Mouse (Mus musculus) ovary, postnatal 10 days (tissue): ENCODE results near the gene Atpif1.

Experiments
- DNase-seq: peaks from one replicate; pipeline ENCODE4 v3.0.0; 2022; ENCODE audit warnings: low spot score

The Atpif1 gene

DNA sequence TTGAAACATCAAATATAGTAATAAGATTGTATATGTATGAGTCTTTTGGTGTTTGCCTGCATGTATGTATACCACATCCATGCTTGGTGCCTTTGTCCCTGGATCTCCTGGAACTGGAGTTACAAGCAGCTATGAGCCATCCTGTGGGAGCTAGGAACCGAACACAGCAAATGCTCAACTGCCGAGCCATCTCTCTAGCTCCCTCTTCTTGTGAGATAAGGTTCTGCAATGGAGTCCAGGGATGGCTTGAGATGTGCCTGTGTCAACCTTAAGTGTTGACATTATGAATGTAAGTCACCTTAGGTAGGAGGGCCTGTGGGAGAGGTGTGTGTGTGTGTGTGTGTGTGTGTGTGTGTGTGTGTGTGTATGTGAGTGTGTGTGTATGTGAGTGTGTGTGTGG, 6.8 kb downstream of the Atpif1 start:
- no peak for DNase-seq

GRCm38 (mm10) chr4:132524808-132525207, 8.7 kb downstream of the Atpif1 start:
- DNase-seq = no peak

DNA sequence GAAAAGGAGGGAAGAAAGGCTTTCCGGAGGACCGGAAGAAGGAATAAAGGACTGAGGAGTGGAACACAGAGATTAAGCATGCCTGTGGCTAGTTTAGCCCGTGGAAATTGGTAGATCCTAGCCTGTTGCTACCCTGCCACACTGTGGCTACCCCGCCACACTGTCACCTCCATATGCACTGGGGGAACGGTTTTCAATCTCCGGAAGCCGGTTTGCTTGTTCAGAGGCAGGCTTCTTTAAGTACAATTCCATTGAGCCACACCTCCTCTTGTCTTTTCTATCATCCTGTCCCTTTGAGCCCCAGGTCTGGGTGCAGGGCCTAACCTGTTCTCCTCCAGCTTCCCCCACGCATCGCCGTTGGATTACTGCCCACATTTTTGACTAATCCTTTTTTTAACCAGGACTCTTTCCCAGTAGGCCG, 9.1 kb downstream of the Atpif1 start:
- no peak for DNase-seq

GRCm38 (mm10) chr4:132519188-132519587, 14.3 kb downstream of the Atpif1 start:
- no peak for DNase-seq

DNA sequence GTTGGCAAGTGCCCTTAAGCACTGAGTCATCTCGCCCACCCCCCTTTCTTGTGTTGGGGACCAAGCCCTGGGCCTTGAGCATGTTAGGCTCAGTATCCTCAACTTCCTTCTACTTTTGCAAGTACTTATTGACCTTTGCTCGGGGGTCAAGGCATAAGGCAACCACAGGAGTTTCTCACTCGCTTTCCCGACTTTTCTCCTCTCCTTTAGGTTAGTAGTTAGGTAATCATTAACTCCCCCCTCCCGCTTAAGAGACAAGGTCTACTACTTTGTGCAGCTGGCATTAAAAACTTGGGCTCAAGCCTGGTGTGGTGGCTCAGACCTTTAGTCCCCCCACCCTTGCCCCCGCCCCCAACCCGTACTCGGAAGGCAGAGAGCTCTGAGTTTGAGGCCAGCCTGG, 15.4 kb downstream of the Atpif1 start:
- no peak for DNase-seq

DNA sequence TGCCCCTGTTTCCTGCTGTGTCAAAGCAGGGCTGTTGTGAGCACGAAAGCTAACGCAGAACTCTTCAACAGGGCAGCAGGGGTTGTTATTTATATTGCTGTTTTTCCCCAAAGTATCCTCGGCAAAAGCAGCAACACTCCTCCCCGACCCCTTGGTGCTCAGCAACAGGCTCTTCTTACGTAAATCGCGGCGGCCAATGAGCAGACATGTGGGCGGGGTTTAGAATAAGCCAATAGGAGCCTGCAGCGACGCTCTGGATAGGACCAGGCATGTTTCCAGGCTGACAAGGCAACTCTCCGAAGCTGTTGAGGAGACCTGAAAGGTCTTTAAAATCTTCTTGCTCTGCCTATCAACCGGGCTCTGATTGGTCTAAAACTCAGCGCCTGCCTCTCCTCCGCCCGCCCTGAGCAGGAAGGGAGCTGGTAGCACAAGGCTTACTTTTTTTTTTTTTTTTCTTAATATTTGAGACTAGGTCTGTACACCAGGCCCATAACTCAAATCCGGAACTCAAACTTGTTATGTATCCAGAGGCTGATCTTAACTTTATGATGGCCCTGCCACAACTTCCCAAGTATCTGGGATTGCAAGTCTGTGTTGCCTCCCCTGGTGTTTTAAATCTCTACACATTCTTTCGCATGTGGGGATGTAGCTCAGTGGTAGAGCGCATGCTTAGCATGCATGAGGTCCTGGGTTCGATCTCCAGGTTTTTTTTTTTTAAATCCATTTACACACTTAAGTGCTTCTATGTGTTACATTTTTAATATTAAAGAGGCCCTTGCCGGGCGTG, 17.9 kb downstream of the Atpif1 start:
- peak; percentile 66 for DNase-seq

DNA sequence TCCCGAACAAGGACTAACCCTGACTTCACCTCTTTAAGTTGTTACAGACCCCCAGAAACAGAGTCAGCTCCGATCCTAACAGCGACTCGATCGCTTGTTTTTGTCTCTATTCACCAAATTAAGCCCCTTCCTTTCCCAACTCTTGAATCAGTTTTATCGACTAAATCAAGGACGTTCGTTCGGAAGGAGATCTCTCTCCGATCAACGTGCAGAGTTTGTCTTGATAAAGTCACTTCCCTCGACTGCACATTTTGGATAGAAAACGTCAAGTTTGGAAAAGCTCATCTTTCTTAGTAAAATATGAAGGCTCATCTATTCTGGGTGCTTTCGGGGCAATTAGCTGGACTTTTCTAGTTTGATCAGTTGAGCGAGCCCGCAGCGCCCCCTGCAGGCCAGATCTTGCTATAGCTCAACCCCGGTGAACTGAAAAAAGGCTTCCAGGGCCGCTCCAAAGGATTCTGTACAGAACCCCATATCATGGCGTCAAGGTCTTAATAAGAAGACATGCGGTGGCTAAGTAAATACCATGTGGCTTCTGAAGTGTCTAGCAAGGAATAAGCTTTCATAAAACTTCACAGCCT, 18.8 kb downstream of the Atpif1 start:
- DNase-seq = peak; percentile 73

DNA sequence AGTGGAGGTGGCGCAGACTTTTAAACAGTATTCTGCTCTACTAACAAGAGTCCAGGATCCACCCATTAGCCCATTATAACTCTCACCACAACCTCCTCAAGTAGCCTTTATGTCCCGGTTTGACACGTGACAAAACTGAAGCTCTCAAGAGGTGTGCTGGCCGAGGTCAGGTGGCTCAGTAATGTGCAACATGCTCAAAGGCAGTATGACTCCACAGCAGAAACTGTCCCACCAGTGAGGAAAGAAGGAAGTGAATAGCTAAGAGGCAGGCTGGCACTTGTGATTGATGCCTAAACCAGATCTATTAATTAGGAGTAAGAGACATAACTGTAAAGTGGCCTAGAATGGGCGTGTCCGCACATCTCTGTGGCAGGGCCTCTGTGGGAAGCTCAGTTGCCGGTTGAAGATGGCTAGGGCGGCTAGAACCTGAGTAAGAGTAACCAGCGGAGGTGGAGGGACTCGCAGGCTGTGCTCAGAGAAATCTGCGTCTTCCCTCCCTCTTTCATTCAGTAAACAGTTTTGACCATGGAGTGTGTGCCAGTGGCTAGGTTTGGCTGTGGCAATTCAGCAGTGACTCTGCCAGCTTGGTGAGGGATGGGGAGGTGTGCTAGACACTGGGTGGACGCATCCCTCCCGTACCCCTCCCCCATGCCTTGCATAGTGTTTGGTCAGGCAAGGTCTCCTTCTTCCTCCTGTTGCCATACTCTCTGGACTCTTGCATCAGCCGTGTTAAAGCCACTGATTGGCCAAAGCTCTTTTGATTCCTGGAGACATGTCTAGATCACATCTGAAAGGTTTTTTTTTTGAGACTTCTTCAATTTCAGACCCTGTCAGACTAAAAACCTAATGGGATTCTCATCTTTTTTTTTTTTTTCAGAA, 19.8 kb downstream of the Atpif1 start:
- no peak for DNase-seq

GRCm38 (mm10) chr4:132512080-132512479, 21.4 kb downstream of the Atpif1 start:
- no peak for DNase-seq

DNA sequence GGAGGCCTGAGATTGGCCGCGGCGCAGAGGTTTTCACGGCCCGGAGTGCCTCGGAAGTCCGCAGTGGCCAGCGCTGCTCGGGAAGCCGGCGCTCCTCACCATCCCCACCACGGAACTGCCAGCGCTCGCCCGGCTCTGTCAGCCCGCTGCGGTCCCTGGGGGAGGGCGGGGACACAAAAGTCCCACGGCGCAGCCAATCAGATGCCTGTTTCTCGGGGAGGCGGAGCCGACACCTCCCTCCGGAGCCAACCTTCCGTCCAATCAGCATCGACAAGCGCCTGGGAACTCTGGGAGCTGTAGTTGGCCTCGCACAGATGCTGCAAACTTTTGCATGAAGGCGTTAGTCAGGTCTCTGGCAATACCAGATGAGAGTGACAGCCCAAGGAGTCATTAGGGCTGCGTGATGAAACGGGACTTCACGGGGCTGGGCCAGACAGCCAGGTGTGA, 23.1 kb downstream of the Atpif1 start, which contains the start of gene Sesn2:
Gene Sesn2 (minus strand): TSS at position 150 of the 447 bp plus-strand sequence.
- DNase-seq = peak; percentile 87

DNA sequence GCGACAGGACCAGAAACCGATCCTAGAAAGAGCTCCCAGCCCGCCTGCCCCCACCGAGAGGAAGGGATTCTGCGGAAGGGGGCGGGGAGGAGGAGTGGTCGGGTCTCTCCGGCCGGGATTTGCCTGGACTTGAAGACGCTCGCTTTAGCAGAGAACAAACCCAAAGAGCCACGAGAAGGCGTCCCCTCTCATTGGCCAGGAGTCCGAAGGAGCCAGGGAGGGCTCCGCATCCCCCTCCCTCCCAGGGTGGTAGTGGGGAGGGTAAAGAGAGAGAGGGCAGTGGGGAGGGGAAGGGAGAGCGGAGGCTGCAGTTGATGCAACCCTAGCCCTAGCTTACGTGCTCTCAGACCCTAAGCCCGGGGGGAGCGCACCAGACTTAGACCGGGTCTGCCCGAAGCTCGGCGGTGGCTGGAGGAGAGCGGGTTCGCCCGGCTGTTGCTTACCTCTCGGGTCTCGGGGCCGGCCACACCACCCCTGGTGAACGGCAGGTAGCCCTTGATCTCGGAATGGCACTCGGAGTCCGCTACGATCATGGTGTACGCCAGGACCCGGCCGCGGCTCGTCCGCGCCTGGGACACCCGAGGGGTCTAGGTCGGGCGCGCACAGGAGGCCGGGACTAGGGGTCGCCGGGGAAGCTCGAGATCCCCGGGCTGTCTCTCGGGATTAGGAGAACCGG, 23.7 kb downstream of the Atpif1 start:
- DNase-seq = peak; percentile 49

DNA sequence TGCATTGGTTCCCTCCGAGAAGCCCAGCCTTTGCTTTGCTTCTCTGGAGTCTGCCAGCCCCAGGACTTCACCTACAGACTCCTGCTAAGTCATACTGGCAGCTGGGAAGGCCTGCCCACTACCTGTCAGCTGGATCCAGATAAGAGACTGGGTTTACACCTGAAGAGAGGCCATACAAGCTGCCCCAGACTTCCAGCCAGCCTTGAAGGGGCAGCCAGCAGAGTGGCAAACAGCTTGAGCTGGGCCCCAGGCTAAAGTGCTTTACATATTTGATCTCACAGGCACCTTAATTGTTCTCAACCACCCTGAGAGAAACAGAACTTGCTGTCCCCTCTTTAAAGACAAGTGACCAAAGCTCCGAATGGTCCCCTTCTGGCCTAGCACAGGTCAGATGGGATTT, 26.2 kb downstream of the Atpif1 start:
- no peak for DNase-seq

- DNase-seq = no peak
Observed at GRCm38 (mm10) chr4:132506250-132506649, 27.2 kb downstream of the Atpif1 start.

DNA sequence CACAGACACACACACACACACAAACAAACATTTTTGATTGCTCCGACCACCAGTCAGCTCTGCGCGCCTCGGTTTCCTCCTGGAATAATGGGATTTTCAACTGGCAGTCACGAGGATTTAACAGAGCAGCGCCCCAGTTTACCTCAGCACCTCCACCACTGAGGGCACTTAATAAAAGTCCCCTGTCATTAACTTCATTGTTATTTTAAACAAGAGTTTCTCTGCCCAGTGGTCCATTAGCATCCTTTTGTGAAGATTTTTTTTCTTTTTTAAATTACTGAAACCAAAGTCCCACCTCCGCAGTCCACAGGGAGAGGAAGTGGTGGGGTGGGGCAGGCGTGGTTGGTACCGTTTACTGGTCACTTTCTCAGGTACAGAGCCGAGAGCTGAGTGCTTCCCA, 27.7 kb downstream of the Atpif1 start:
- no peak for DNase-seq

DNA sequence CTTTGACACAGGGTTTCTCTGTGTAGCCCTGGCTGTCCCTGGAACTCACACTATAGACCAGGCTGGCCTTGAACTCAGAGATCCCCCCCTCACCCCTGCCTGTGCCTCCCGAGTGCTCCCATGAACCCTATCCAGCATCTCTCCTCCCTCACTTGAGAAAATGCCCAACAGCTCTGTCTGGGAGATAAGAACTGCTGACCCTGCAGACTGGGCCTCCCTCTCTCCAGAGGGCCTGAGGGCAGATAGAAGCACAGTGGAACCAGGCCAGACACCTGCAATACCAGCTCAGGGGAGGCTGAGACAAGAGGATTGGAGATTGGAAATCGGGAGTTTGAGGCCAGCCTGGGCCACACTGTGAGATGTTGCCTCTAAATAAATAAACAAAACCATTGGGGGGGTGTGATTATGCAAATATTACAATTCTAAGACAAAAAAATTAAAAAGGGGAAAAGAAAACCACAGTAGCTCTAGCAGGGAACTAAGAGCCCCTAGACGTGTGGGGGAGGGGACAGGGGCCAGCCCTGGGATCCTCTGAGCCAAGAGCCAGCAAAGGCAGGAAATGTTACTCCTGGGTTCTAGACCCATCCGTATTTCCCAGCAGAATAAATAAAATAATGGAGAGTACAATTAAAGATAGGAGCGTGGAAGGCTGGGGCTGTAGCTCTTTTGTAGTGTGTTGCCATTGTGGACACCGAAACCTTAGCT, 28.3 kb downstream of the Atpif1 start:
- DNase-seq = no peak

DNA sequence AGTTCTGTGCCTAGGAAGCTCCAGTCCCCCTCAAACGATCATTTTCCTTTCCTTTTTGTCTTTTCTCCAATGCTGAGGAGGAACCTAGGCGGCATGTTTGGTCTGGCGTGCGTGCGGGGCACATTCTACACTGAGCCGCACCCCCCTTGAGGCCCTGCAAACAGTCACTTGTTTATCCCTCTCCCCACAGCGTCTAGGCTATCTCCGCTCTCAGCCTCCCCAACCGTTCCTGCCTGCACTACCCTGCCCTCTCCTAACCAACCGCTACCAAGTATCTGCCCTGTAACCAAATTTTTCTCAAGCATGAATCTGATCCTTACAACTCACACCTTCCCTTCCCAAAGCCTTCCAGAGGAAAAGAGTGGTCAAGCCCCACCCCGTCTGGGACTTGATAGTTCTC, 30.1 kb downstream of the Atpif1 start:
- no peak for DNase-seq

GRCm38 (mm10) chr4:132501639-132502038, 31.8 kb downstream of the Atpif1 start:
- no peak for DNase-seq

DNA sequence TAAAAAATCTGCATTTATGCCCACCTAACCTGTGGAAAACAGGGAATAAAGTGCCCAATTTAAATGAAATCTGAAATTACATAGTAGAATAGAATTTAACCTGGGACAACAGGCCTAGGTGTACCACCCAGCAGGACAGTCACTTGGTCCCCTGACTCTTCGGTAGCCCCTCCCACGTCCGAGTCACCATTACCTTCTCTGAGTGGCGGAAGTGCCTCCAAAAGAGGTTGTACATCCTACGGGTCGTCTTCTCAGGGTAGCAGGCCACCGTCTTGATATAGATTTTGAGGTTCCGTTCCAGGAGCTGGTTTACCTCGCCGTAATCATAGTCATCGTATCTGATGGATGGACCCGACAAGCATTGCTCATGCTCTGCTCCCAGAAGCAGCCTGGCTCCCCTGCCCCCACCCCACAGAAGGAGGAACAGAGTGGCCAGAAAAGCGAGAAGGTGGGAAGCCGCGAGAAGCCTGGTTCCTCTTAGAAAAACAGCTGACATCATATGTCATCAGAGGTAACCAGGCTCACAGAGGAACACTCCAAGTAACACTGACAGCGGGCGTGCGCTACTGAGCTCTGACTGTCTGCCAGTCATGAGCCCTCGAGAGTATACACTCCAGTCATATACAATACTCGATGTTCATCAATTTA, 39.1 kb downstream of the Atpif1 start:
- DNase-seq = no peak

- no peak for DNase-seq
Observed at GRCm38 (mm10) chr4:132492178-132493060, 41.0 kb downstream of the Atpif1 start.

DNA sequence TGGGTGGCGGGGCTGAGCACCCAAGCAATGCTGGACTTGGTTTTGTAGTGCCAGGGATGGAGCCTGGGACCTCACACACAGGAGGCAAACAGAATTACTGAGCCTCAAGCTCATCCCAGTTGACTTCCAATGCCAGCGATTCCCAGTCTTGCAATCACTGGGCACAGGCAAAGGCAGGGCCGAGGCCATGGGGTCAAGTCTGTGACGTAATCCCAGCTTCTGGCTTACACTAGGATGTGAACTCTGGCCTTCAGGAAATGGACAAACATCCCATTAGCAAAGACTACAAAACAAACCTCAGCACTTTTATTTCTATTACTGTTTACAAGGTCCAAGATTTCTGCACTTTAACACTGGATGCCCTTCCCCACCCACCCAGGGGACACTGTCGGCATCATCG, 41.7 kb downstream of the Atpif1 start:
- no peak for DNase-seq
